Mouse (Mus musculus) right cerebral cortex, postnatal 36 days (tissue): ENCODE data around the gene Caml.
A peak's percentile ranks its signal among the peaks of the same experiment; 100 is the strongest.
"Not testable (repeated sequence)": the region's sequence is repeated elsewhere in the genome, so short reads cannot be mapped to it uniquely, and the experiment has no call there.

Source experiments
- DNase-seq, 2 experiments: peaks; one replicate each; pipeline ENCODE4 v3.0.0; 2022; ENCODE audit warnings: low spot score in 2 of 2, mixed read lengths in 1 of 2

Caml gene

GRCm38 (mm10) chr13:55622649-55623541 lies at the start of gene Caml:
Gene Caml (plus strand): TSS chr13:55623005.
- peak; percentile 81 for DNase-seq

- no peak for DNase-seq
Measured at GRCm38 (mm10) chr13:55573432-55573831, 49.4 kb upstream of the Caml start, which contains the start of gene Tmed9. Gene Tmed9 (plus strand): TSS chr13:55573732.

- DNase-seq: no peak
Measured at GRCm38 (mm10) chr13:55574321-55574720, 48.5 kb upstream of the Caml start.

GRCm38 (mm10) chr13:55575932-55576331 lies 46.9 kb upstream of the Caml start:
- DNase-seq: no peak

- not testable (repeated sequence) for DNase-seq
Measured at GRCm38 (mm10) chr13:55576872-55577271, 45.9 kb upstream of the Caml start.

- no peak for DNase-seq
Measured at GRCm38 (mm10) chr13:55578086-55578485, 44.7 kb upstream of the Caml start.

GRCm38 (mm10) chr13:55591961-55592490 lies 30.8 kb upstream of the Caml start:
- no peak for DNase-seq

- DNase-seq: peak; percentile 96 to 97
Measured at GRCm38 (mm10) chr13:55592512-55593253, 30.1 kb upstream of the Caml start.

- DNase-seq: no peak
Measured at GRCm38 (mm10) chr13:55593254-55593747, 29.5 kb upstream of the Caml start.

- DNase-seq: peak; percentile 72 to 85
Measured at GRCm38 (mm10) chr13:55595375-55595774, 27.4 kb upstream of the Caml start.

- DNase-seq: peak in 1 of 2 experiments; percentile 21
Measured at GRCm38 (mm10) chr13:55596802-55597201, 26.0 kb upstream of the Caml start.

- DNase-seq: peak; percentile 78 to 80
Measured at GRCm38 (mm10) chr13:55599566-55600540, 23.0 kb upstream of the Caml start, which contains the start of gene B4galt7. Gene B4galt7 (plus strand): TSS chr13:55599896.

- no peak for DNase-seq
Measured at GRCm38 (mm10) chr13:55600657-55601056, 22.1 kb upstream of the Caml start.

- peak; percentile 69 to 79 for DNase-seq
Measured at GRCm38 (mm10) chr13:55601611-55602010, 21.2 kb upstream of the Caml start.

GRCm38 (mm10) chr13:55604606-55605005 lies 18.2 kb upstream of the Caml start:
- DNase-seq: no peak

GRCm38 (mm10) chr13:55606899-55607623 lies 15.7 kb upstream of the Caml start:
- DNase-seq: no peak

GRCm38 (mm10) chr13:55607624-55608006 lies 15.2 kb upstream of the Caml start:
- no peak for DNase-seq

- DNase-seq: no peak
Measured at GRCm38 (mm10) chr13:55611996-55612395, 10.8 kb upstream of the Caml start.

GRCm38 (mm10) chr13:55613471-55613870 lies 9.3 kb upstream of the Caml start:
- no peak for DNase-seq

- DNase-seq: no peak
Measured at GRCm38 (mm10) chr13:55619328-55619727, 3.5 kb upstream of the Caml start.
